18 mouse cellular contexts compared by ENCODE assay signal in genomic region chr15:82209295-82210050, GRCm38 (mm10). TPM values are rescaled to one million over a fixed set of nuclear protein-coding genes. Genes with fewer than 3 reads are reported as not detected.
"Had no signal": no experiment of that assay in that cellular context is flagged by ENCODE, and none has a peak within 500 bp of the region (broad histone marks: within the 10 kb centered on the region; RNA-seq: fewer than 3 reads in every experiment).

No protein-coding gene starts in this region.

- ATAC-seq: lung, postnatal 0 days; midbrain, embryonic 13.5 days had no signal

- H3K9me3 ChIP-seq: limb, embryonic 10.5 days; liver, embryonic 15.5 days; midbrain, embryonic 13.5 days had no signal

- H3K27ac ChIP-seq: left cerebral cortex, adult 2 months; limb, embryonic 10.5 days; liver, embryonic 15.5 days; midbrain, embryonic 13.5 days had no signal

- H3K4me2 ChIP-seq: liver, embryonic 11.5 days; liver, embryonic 15.5 days; midbrain, embryonic 13.5 days had no signal

- H3K9ac ChIP-seq: liver, embryonic 15.5 days; midbrain, embryonic 13.5 days had no signal

- DNase-seq: kidney, postnatal 25 days; lung, adult 2 months; lung, postnatal 36 days; retina, postnatal 1 day; right cerebral cortex, postnatal 4 days; spleen, adult 18-20 months; thymus, postnatal 36 days had no signal

- H3K4me3 ChIP-seq: left cerebral cortex, adult 2 months; limb, embryonic 10.5 days; liver, embryonic 15.5 days; midbrain, embryonic 13.5 days had no signal

RNA-seq across cellular contexts. Expression of gene Shisa8, which starts 3.1 kb away (rescaled TPM):
- polyA plus RNA-seq: limb, embryonic 10.5 days had no signal

RNA-seq across cellular contexts. Expression of gene Tnfrsf13c, which starts 14.7 kb away (rescaled TPM):
- polyA plus RNA-seq: midbrain, embryonic 13.5 days; stomach, embryonic 14.5 days had no signal

RNA-seq across cellular contexts. Expression of gene Cenpm, which starts 35.1 kb away (rescaled TPM):
- total RNA-seq: neutrophil, adult 5-6 weeks had no signal

RNA-seq across cellular contexts. Expression of gene 1500009C09Rik, which starts 42.7 kb away (rescaled TPM):
- total RNA-seq: megakaryocyte progenitor cell, adult 5-6 weeks; neutrophil, adult 5-6 weeks had no signal
- polyA plus RNA-seq: kidney, embryonic 16.5 days; limb, embryonic 10.5 days; liver, embryonic 11.5 days; liver, embryonic 15.5 days; lung, adult 2 months; lung, postnatal 0 days; stomach, embryonic 14.5 days; thymus, postnatal 0 days had no signal
